Mouse (Mus musculus): ENCODE measurements around the gene Zp2.

DNA sequence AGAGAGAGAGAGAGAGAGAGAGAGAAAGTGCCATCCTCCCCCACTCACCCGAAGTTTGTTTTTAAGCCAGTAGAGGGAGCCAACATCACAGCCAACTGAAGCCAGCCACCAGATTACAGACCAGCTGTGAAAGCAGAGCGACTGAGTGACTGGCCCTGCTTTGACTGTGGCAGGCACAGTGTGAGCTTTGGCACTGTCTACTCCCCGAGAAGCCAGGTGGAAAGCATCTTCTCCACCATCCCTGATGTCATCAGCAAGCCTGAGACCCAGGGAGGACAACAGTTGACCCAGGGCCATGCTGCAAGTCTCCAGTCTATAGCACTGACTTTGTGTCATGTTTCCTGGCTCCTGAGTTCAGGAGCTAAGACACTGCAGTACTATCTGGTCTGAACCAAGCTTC is 20.2 kb downstream of the Zp2 start:
- peak; percentile 89 for TF ChIP-seq CTCF (IDR thresholded peaks at IDR 0.05; ENCODE audit: borderline replicate concordance, extremely low read depth, insufficient read depth, insufficient read length)
- no peak for TF ChIP-seq POLR2A (IDR thresholded peaks at IDR 0.05; ENCODE audit: borderline replicate concordance, extremely low read depth, insufficient read depth, insufficient read length, poor library complexity, severe bottlenecking)

Data from brain, embryonic 14.5 days (tissue).